Mouse (Mus musculus) myocyte (in vitro differentiated cells): ENCODE results near the gene Pigk.
A peak's percentile ranks its signal among the peaks of the same experiment; 100 is the strongest.

Experiments used
- CEBPB ChIP-seq: IDR thresholded peaks from 2 replicates; pipeline ENCODE4 v1.6.1; 2011; ENCODE audit warnings: mild to moderate bottlenecking, moderate library complexity; ENCODE audit not compliant: poor library complexity, insufficient read depth, severe bottlenecking
- E2F4 ChIP-seq: IDR thresholded peaks from one replicate; pipeline ENCODE4 v1.6.1; 2011; ENCODE audit warnings: mild to moderate bottlenecking, control low read depth, moderate library complexity; ENCODE audit not compliant: insufficient read depth
- MAX ChIP-seq: IDR thresholded peaks from one replicate; pipeline ENCODE4 v1.6.1; 2011; ENCODE audit warnings: low read depth, mild to moderate bottlenecking, control low read depth
- MYOD1 ChIP-seq, 3 experiments: IDR thresholded peaks; one replicate each; pipeline ENCODE4 v1.6.1; 2011; ENCODE audit warnings: control low read depth in 2 of 3, low read depth in 2 of 3, mild to moderate bottlenecking in 2 of 3, moderate library complexity in 1 of 3; ENCODE audit not compliant: insufficient read length in 2 of 3, control insufficient read depth in 1 of 3
- POLR2A ChIP-seq: IDR thresholded peaks from one replicate; pipeline ENCODE4 v1.6.1; 2011; ENCODE audit warnings: low read depth, mild to moderate bottlenecking, control low read depth, moderate library complexity; ENCODE audit not compliant: insufficient read length
- POLR2AphosphoS2 ChIP-seq: IDR thresholded peaks from one replicate; pipeline ENCODE4 v1.6.1; 2011; ENCODE audit warnings: low read depth, control low read depth; ENCODE audit not compliant: insufficient read length
- REST ChIP-seq: IDR thresholded peaks from one replicate; pipeline ENCODE4 v1.6.1; 2011; ENCODE audit warnings: mild to moderate bottlenecking, control low read depth, moderate library complexity; ENCODE audit not compliant: insufficient read depth, insufficient read length
- SRF ChIP-seq: IDR thresholded peaks from one replicate; pipeline ENCODE4 v1.6.1; 2011; ENCODE audit warnings: low read depth; ENCODE audit not compliant: control insufficient read depth, insufficient read length
- TCF12 ChIP-seq: IDR thresholded peaks from one replicate; pipeline ENCODE4 v1.6.1; 2011; ENCODE audit warnings: mild to moderate bottlenecking, control low read depth; ENCODE audit not compliant: poor library complexity, insufficient read depth, severe bottlenecking

DNA sequence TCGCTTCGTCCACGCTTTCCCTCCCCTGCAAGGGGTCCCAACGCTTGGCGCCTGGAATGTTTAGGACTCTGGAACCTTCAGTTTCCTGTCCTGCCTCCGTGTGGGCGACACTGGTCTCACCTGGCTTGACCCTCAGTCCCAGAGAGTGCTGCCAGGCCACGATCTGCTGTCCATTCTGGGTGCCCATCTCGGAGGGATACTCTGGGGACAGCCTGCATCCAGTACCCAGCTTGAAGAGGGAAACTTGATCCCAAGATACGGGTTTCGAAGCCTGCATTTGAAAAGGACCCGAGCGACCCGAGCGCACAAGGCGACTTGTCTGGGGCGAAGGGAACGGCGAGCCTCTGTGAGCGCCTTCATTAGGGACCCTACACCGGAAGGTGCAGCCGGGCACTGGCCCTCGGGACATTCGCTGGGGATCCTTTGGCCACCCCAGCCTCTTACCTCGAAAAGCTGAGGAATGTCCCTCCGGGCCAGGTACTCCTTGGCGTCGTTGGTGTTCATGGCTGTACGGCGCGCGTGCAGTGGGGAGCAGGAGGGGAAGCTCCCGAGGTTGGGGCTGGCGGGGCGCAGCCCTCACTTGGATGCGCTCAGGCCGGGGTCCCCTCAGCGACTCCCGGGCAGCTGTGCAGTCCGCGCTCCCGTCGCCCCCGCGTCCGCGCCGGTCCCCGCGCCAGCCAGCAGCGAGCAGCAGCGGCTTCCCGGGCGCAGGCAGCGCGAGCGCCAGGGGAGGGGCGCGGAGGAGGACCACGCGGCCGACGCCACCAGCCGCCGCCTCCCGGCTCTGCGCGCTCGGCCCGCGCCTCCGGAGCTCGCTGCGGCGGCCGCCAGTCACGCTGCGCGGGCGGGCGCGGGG, 46.3 kb upstream of the Pigk start:
- TF ChIP-seq POLR2A (no peak), REST (no peak), E2F4 (no peak), MAX (no peak), TCF12 (no peak), POLR2AphosphoS2 (no peak), SRF (no peak), CEBPB (no peak), MYOD1 (IDR thresholded peaks at IDR 0.05; ENCODE audit: control insufficient read depth in 1 of 3, insufficient read length in 2 of 3, low read depth in 2 of 3) (peak in 1 of 3 experiments; percentile 20)
